Mouse (Mus musculus): ENCODE results near the gene Etv3.

Gene Etv3

DNA sequence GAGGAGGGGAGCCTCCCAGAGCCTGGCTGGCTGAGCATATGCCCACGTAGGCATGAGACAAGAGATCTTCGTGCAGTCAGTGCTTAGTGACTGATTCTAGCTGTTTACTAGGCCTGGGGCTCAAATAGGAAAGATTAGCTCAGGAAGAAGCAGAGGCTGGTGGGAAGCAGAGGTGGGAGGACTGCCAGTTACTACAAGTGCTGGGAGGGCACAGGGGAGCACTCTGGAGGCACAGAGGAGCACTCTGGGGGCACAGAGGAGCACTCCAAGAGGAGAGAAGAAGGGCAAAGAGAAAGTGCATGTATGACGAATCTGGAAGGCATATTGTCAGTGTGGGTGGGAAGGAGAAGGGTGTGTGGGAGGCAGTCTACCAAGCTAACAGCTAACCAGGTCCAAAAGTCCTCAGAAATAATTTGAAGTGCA, 30.9 kb downstream of the Etv3 start:
- no peak for DNase-seq (ENCODE audit: low read depth, low spot score)

DNA sequence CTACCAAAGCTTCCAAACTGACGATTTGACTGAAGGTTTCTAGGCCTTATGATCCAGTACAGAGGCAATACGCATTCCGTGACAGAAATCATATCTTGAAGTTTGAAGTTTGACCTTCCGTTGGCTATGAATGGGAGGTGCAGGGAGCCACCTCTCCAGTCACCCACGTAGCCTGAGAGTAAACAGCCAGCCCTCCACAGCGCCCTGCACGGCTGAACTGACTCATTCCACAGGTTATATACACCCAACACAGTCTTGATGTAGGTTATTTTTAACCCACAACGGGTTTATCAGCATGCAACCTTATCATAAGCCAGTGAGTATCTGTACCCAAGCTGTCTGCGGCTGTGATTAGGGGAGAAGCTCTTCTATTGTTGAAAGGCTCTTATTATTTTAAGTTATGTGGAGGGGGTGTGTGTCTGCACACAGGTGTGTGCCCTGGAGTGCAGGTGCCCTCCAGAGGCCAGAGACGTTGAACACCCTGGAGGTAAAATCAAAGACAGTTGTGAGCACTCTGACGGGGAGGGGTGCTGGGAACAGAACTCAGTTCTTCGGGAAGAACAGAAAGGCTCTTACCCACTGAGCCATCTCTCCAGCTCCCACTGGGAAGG, 31.6 kb downstream of the Etv3 start:
- no peak for DNase-seq (ENCODE audit: low read depth, low spot score)

DNA sequence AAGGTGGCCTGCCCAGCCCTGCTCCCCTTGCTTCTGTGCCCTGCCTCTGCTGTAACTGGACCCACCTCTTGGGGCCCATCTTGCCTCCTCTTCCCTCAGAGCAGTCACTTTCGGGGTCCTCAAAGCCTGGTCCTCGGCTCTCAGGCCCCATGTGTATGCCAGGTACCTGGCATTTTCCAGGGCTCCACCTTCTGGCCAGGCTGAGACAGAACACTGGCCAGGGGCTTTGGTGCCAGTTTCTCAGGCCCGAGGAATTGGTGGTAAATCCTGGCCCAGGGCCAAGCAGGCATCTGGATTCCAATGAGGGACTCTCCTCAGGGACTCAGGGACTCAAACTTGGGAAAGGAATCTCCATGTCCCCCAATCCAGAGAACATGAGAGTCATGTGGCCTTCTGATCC, 34.9 kb downstream of the Etv3 start:
- no peak for DNase-seq (ENCODE audit: low read depth, low spot score)

DNA sequence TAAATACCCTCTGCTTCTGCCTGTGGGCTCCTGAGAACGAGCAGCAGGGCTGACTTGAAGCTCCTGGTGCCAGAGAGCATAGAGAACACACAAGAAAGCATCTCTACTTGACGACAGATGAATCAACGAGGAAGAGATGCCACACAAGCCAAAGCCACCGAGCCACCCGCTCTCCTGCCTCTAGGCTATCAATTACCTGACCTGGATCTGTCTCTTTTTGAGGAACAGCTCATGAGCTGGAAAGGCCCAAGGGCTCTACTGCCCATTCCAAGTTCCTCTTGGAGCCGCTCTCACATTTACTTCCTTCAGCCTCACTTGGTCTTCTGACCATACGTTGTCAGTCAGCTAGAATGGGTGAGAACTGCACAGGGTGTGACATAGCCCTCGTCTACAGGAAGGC, 36.2 kb downstream of the Etv3 start:
- no peak for DNase-seq (ENCODE audit: low read depth, low spot score)

DNA sequence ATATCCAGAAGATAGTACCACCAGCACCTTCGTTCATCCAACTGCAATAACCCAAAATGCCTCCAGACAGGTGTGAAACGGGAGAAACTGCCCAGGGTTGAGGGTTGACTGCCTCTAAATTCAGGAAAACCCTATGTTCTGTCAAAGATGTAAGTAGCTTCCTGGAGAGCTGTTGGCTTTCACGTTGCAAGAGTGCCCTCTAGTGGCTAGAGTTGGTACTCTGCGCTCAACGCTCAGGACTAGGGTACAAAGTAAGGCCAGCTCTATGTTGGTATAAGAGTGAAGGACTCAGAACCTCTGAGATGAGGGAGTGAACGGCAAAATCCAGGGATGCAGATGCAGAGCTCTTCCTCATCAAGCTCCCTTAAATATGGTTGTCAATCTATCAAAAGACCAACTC, 37.2 kb downstream of the Etv3 start:
- peak; percentile 48 for DNase-seq (ENCODE audit: low read depth, low spot score)

DNA sequence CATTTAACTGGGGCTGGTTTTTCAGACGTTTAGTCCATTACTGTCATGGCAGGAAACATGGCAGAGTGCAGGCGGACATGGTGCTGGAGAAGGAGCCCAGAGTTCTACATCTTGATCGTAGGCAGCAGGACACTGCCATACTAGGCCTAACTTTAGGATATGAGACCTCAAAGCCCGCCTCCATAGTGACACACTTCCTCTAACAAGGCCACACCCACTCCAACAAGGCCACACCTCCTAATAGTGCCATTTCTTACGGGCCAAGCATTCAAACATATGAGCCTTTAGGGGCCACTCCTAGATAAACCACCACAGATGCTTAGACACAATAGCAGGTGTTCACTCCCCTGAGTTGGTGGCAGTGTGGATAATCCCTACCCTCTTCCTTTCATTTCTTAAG, 38.3 kb downstream of the Etv3 start:
- no peak for DNase-seq (ENCODE audit: low read depth, low spot score)

DNA sequence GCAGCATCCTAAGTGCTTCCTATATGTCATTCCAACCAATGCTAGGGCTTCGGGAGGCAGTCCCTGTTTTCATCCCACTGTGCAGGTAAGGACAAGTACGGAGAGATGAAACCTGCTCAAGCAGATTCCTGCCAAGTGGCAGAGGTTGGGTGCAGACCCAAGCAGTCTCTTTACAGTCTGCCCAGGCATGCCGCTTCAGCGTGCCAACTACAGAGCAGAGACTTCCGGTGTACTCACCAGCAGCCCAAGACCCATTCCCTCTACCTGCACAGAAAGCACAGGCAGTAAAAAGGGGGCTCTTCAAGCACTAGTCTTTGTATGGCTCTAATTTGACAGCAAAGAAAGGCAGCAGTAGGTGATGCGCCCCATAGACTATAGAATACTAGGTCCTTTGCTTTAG, 40.4 kb downstream of the Etv3 start:
- DNase-seq (ENCODE audit: low read depth, low spot score), result no peak

DNA sequence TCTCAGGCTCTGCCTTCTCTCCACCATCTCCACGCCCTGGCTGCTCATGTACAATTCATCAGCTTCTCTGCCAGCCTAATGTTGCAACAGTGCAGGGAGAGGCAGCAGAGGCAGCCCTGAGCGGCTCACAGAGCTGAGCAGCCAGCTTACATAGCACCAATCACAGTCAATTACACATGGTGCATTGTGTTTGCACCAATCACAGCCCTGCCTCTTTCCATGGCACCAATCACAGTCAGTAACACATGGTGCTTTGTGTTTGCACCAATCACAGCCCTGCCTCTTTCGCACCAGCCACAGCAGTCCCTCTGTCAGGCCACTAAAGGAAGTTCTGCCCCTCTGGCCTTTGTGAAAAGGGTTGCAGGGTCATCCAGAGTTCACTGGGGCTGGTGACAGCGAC, 40.9 kb downstream of the Etv3 start:
- DNase-seq (ENCODE audit: low read depth, low spot score), result no peak

DNA sequence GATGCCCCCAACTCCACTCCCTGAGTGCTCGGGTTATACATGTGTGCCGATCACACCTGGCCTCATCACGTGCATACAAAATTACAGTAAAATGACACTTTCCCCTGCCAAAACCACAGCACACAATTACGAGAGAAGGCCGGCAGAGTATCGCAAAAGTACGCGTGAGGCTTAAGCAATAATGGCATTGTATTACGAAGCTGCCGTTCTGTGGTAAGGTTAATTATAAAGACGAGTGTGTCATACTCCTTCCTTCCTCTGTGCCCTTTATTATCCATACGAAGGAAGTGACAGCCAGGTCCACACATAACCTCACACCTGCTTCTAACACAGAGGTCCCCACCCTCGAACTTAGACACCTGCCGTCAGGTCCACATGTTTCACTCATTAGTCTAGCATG, 42.3 kb downstream of the Etv3 start:
- no peak for DNase-seq (ENCODE audit: low read depth, low spot score)

DNA sequence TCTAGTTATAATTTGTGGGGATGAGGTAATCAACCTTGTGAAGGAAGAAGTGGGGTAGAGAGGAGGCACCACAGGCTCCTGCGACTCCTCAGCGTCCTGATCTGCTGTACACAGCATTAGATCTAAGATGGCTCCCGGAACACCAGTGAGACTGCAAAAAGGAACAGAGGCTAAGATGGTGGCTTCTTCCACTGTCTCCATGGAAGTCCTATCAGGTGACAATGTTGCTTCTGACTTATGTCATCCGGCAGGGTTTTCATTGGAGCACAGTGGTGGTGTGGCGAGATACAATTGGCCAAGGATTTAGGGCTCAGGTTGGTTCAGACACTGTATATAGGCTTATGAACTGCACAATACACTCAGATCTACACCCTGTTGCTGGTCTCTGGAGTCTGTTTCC, 43.5 kb downstream of the Etv3 start:
- no peak for DNase-seq (ENCODE audit: low read depth, low spot score)

DNA sequence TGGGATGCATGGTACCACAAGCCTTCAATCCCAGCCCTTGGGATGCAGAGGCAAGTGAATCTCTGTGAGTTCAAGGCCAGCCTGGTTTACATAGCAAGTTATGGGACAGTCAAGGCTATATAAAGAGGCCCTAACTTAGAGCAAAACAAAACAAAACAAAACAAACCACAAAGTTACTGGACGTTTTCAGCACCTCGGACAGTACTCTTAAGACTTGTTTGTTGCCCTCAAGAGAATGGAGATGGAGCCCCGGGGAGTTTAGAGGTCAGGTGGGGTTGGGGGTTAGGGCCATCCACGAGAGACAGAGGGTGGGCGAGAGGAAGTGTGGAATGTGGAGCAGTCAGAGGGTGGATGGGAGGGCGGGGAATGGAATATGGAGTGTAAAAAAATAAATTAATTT, 50.6 kb downstream of the Etv3 start:
- no peak for DNase-seq (ENCODE audit: low read depth, low spot score)

DNA sequence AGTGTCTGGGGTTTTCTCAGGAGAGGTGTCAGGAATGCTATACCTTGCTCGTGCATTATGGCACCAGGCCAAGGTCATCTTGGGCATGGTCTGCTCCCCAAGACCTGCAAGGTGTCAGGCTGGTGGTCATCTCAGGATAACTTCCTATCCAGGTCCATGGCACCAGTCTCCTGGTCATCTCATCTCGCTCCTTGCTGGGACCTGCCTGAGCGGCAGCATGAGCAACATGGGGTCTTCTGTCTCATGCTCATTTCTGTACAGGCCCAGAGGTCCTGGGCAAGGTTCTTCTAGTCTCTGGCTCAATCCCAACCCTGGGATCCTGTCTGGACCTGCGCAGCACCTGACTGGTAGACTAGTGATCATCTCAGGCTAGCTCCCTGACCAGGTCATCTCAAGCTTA, 57.1 kb downstream of the Etv3 start:
- no peak for DNase-seq (ENCODE audit: low read depth, low spot score)
